Mouse (Mus musculus): Measurements from ENCODE around the gene Slc6a11. TPM values are rescaled to one million over a fixed set of nuclear protein-coding genes. Genes with fewer than 3 reads are reported as not detected.

The Slc6a11 gene
- polyA plus RNA-seq, 1 experiment = not detected

- WGBS = 89% methylated on average over 2 of the region's 2 CpGs
- DNase-seq = no peak
- no peak for TF ChIP-seq POLR2A (IDR thresholded peaks at IDR 0.05; ENCODE audit: borderline replicate concordance, extremely low read depth, low read depth, low read length)
- TF ChIP-seq CTCF (IDR thresholded peaks at IDR 0.05; ENCODE audit: insufficient read depth, low read length) = no peak
- Histone ChIP-seq H3K4me1 (ENCODE audit: control insufficient read depth, insufficient read depth, low read length) (no peaks in the 10 kb centered on the region), H3K4me3 (replicated peaks; ENCODE audit: extremely low read depth, low read depth, low read length) (no peak overlapping the region)
Measured at GRCm38 (mm10) chr6:114208296-114208695, 77.3 kb downstream of the Slc6a11 start.

GRCm38 (mm10) chr6:114214393-114214792 is 83.4 kb downstream of the Slc6a11 start:
- 64% methylated on average over 4 of the region's 4 CpGs for WGBS
- no peak for DNase-seq
- TF ChIP-seq POLR2A (IDR thresholded peaks at IDR 0.05; ENCODE audit: borderline replicate concordance, extremely low read depth, low read depth, low read length) = no peak
- TF ChIP-seq CTCF (IDR thresholded peaks at IDR 0.05; ENCODE audit: insufficient read depth, low read length) = no peak
- H3K4me1 ChIP-seq (ENCODE audit: control insufficient read depth, insufficient read depth, low read length) = no peaks in the 10 kb centered on the region
- no peak overlapping the region for H3K4me3 ChIP-seq (replicated peaks; ENCODE audit: extremely low read depth, low read depth, low read length)

GRCm38 (mm10) chr6:114216741-114217414 is 85.8 kb downstream of the Slc6a11 start:
- no peaks in the 10 kb centered on the region for H3K4me1 ChIP-seq (ENCODE audit: control insufficient read depth, insufficient read depth, low read length)
- no peak for TF ChIP-seq POLR2A (IDR thresholded peaks at IDR 0.05; ENCODE audit: borderline replicate concordance, extremely low read depth, low read depth, low read length)
- no peak for TF ChIP-seq CTCF (IDR thresholded peaks at IDR 0.05; ENCODE audit: insufficient read depth, low read length)
- no peak overlapping the region for H3K4me3 ChIP-seq (replicated peaks; ENCODE audit: extremely low read depth, low read depth, low read length)
- no peak for DNase-seq
- 50% methylated on average over 13 of the region's 13 CpGs for WGBS

- DNase-seq = no peak
- Histone ChIP-seq H3K4me1 (ENCODE audit: control insufficient read depth, insufficient read depth, low read length) (no peaks in the 10 kb centered on the region), H3K4me3 (replicated peaks; ENCODE audit: extremely low read depth, low read depth, low read length) (no peak overlapping the region)
- 13% methylated on average over 4 of the region's 4 CpGs for WGBS
- TF ChIP-seq POLR2A (IDR thresholded peaks at IDR 0.05; ENCODE audit: borderline replicate concordance, extremely low read depth, low read depth, low read length) (no peak), CTCF (IDR thresholded peaks at IDR 0.05; ENCODE audit: insufficient read depth, low read length) (0 out of 2 replicates have a peak, but pooled peaks have one; percentile 27)
Measured at GRCm38 (mm10) chr6:114224399-114224798, 93.4 kb downstream of the Slc6a11 start.

GRCm38 (mm10) chr6:114227378-114227777 is 96.3 kb downstream of the Slc6a11 start:
- no peak for DNase-seq

GRCm38 (mm10) chr6:114228196-114228595 is 97.2 kb downstream of the Slc6a11 start:
- WGBS = 59% methylated on average over 3 of the region's 3 CpGs
- TF ChIP-seq POLR2A (IDR thresholded peaks at IDR 0.05; ENCODE audit: borderline replicate concordance, extremely low read depth, low read depth, low read length) (no peak), CTCF (IDR thresholded peaks at IDR 0.05; ENCODE audit: insufficient read depth, low read length) (no peak)
- Histone ChIP-seq H3K4me1 (ENCODE audit: control insufficient read depth, insufficient read depth, low read length) (no peaks in the 10 kb centered on the region), H3K4me3 (replicated peaks; ENCODE audit: extremely low read depth, low read depth, low read length) (no peak overlapping the region)
- DNase-seq = no peak

More at GRCm38 (mm10) chr6:114227378-114227777, 96.3 kb downstream of the Slc6a11 start:
- no peak overlapping the region for H3K4me3 ChIP-seq (replicated peaks; ENCODE audit: extremely low read depth, low read depth, low read length)
- H3K4me1 ChIP-seq (ENCODE audit: control insufficient read depth, insufficient read depth, low read length) = no peaks in the 10 kb centered on the region
- 0% methylated on average over 2 of the region's 2 CpGs for WGBS
- TF ChIP-seq CTCF (IDR thresholded peaks at IDR 0.05; ENCODE audit: insufficient read depth, low read length) = no peak
- no peak for TF ChIP-seq POLR2A (IDR thresholded peaks at IDR 0.05; ENCODE audit: borderline replicate concordance, extremely low read depth, low read depth, low read length)

GRCm38 (mm10) chr6:114238892-114239644 is 108.0 kb downstream of the Slc6a11 start:
- TF ChIP-seq CTCF (IDR thresholded peaks at IDR 0.05; ENCODE audit: insufficient read depth, low read length) (no peak), POLR2A (IDR thresholded peaks at IDR 0.05; ENCODE audit: borderline replicate concordance, extremely low read depth, low read depth, low read length) (no peak)
- no peak for DNase-seq
- no peak overlapping the region for H3K4me3 ChIP-seq (replicated peaks; ENCODE audit: extremely low read depth, low read depth, low read length)
- H3K4me1 ChIP-seq (ENCODE audit: control insufficient read depth, insufficient read depth, low read length) = no peaks in the 10 kb centered on the region
- WGBS = 26% methylated on average over 6 of the region's 6 CpGs

GRCm38 (mm10) chr6:114245665-114246064 is 114.6 kb downstream of the Slc6a11 start:
- H3K4me3 ChIP-seq (replicated peaks; ENCODE audit: extremely low read depth, low read depth, low read length) = no peak overlapping the region
- no peak for TF ChIP-seq POLR2A (IDR thresholded peaks at IDR 0.05; ENCODE audit: borderline replicate concordance, extremely low read depth, low read depth, low read length)
- 65% methylated on average over 11 of the region's 11 CpGs for WGBS
- DNase-seq = no peak
- H3K4me1 ChIP-seq (ENCODE audit: control insufficient read depth, insufficient read depth, low read length) = no peaks in the 10 kb centered on the region

- no peaks in the 10 kb centered on the region for H3K4me1 ChIP-seq (ENCODE audit: control insufficient read depth, insufficient read depth, low read length)
- no peak overlapping the region for H3K4me3 ChIP-seq (replicated peaks; ENCODE audit: extremely low read depth, low read depth, low read length)
- peak; percentile 98 for TF ChIP-seq CTCF (IDR thresholded peaks at IDR 0.05; ENCODE audit: insufficient read depth, low read length)
- TF ChIP-seq POLR2A (IDR thresholded peaks at IDR 0.05; ENCODE audit: borderline replicate concordance, extremely low read depth, low read depth, low read length) = no peak
- DNase-seq = peak; percentile 64
- 8% methylated on average over 5 of the region's 5 CpGs for WGBS
Measured at GRCm38 (mm10) chr6:114250311-114250710, 119.3 kb downstream of the Slc6a11 start.

GRCm38 (mm10) chr6:114254927-114255326 is 123.9 kb downstream of the Slc6a11 start:
- Histone ChIP-seq H3K4me1 (ENCODE audit: control insufficient read depth, insufficient read depth, low read length) (no peaks in the 10 kb centered on the region), H3K4me3 (replicated peaks; ENCODE audit: extremely low read depth, low read depth, low read length) (no peak overlapping the region)
- no peak for DNase-seq
- WGBS = 68% methylated on average over 14 of the region's 14 CpGs
- TF ChIP-seq POLR2A (IDR thresholded peaks at IDR 0.05; ENCODE audit: borderline replicate concordance, extremely low read depth, low read depth, low read length) (no peak), CTCF (IDR thresholded peaks at IDR 0.05; ENCODE audit: insufficient read depth, low read length) (no peak)

Data from lung, adult 2 months (tissue).